Mouse (Mus musculus) yolk sac, embryonic 10.5 days (tissue): Measurements from ENCODE around the gene Enpp6.
A peak's percentile ranks its signal among the peaks of the same experiment; 100 is the strongest.
"Not testable (repeated sequence)": the region's sequence is repeated elsewhere in the genome, so short reads cannot be mapped to it uniquely, and the experiment has no call there.

ENCODE experiments used
- DNase-seq: peaks from one replicate; pipeline ENCODE4 v3.0.0-alpha.2; 2017; ENCODE audit warnings: low spot score

Gene Enpp6

DNA sequence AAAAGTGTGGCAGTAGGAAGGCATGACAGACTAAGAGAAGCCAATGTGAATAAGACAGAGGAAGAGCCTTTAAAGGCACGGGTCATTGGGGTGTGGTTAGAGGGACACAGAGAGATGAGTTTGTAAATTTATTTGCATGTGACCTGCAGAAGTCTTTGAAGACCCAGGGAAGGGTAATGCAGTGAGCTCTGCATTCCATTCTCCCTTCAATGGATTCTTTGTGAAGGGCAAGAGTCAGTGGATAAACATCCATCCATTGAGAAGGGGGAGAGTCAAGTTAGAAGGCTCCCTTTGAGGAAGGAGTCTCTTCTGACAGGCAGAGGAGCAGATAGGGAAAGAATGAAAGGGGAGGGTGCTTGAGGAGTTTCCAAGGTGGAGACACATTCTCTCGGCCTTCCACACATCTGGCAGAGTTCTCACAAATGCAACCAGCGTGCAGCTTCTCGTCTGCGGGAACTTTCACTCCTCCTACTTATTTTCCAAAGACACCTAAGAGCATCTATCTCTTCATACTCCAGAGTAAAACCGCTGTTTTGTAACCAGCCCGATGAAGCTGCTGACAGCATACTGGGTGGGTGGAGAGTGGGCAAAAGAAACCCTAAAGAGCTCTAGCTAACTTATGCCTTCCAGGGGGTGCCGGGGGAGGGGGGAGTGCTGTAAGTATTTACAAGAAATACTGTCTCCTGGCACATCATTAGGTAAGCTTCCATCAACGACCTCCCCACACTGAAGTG, 9.4 kb downstream of the Enpp6 start:
- no peak for DNase-seq

DNA sequence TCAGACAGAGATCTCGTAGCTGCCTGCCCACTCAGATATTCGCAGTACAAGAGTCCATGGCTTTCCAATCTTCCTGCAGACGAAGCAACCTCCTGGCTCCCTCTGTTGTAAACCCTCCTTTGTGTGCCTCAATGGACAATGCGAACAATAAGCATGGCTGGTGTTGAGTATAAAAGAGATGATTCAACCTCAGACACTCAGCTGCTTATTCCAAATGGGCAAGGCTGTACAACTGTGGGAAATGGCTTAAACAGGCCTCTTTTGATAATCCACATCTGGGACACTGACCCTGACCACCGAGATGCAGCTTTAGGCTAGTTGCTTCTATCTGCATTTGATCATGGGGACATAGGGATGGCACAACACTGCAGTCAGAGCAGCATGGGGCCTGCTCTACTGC, 19.0 kb downstream of the Enpp6 start:
- DNase-seq: no peak

DNA sequence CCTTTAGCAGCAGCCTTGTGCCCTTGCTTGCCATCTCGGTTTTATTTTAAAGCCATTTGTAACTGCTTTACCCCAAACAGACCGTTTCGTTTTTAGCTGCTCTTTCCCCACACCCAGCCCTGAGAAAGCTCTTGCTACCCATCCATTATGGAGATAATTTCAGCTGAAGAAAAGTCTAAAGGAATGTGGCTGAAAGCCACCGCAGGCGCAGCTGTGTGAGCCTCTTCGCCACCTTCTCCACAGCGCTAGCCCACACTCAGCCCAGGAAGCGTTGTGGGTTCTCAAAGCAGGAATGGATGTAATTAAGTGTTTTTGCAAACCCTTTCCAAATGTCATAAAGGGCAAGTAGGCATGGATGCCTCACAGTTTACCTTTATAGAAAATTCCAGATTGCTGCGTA, 20.1 kb downstream of the Enpp6 start:
- DNase-seq: no peak

DNA sequence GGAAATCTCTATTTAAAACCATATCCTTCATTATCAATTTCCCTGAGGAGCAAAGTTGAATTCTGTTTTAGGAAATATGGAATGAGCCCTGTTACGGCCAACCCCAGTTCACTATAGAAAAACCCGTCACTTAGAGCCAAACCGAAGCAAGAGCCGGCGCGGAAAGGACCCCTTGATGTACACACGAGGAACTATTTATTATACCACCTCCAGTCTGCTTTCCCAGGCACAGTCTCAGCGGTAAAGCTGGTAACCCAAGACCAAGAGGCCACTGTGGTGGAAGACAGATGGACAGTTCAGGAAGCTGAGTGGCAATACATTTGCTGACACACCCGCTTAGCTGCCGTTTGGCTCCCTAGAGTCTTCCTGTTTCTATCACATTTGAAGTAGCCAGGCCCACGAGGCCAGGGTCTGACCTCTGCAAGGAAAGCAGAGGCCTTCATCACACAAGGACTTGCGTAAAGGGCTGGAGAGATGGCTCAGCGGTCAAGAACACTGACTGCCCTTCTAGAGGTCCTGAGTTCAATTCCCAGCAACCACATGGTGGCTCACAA, 21.6 kb downstream of the Enpp6 start:
- DNase-seq: peak; percentile 5

DNA sequence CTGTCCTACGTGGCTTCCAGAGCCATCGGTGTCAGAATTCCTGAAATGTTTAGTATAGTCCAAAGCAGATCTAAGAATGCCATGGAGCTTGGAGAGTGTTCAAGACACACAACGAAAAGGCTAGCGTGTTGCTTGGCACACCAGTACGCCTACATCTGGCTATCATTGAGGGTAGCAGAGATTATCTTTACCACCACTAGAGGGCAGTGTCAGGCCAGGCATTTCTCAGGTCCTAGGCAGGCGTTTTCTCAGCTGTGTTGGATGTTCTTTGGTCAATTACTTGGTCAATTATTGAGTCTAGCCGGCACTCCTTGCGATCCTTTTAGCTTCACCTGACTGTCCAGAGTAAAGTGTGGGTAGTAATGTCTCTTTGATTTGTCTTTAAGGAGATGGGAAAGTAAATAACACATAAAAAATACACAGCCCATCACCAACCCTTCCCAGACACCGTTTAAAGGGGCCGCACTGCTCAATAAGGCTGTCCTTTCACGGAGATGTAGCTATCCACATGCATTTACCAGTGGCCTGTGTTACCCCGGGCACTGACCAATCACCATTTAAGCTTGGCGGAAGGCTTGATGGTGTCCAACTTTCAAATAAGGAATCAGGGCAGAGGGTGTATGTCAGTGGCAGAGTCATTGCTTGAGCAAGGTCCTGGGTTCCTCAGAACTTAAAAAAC, 29.7 kb downstream of the Enpp6 start:
- DNase-seq: peak; percentile 42

- no peak for DNase-seq
These were observed 34.5 kb downstream of the Enpp6 start for GRCm38 (mm10) chr8:47021135-47021555.

DNA sequence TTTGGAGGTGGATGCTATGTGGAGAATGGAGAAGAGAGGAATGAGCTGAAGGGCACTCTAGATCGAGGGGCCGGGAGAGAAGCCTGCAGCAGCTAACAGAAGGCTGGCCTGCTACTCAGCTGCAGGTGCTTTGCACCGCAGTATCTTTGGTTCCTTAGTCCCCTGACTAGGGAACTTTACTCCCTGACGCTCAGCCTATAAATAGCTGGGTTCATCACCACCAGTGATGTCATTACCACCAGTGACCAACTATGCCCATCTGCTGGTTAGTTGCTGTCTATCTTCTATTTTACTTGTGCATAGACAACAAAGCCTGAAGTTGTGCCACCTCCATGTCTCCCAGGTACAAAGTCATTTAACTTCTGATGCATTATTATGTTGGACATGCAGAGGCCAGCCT, 37.9 kb downstream of the Enpp6 start:
- DNase-seq: no peak

GRCm38 (mm10) chr8:47026841-47027490, 40.3 kb downstream of the Enpp6 start:
- DNase-seq: no peak

GRCm38 (mm10) chr8:47028474-47028873, 41.8 kb downstream of the Enpp6 start:
- DNase-seq: no peak

- DNase-seq: no peak
These were observed 43.6 kb downstream of the Enpp6 start for GRCm38 (mm10) chr8:47030321-47030720.

GRCm38 (mm10) chr8:47032081-47032480, 45.4 kb downstream of the Enpp6 start:
- no peak for DNase-seq

GRCm38 (mm10) chr8:47033976-47034375, 47.3 kb downstream of the Enpp6 start:
- DNase-seq: no peak

GRCm38 (mm10) chr8:47036501-47036900, 49.8 kb downstream of the Enpp6 start:
- DNase-seq: no peak

- DNase-seq: peak; percentile 12
These were observed 50.7 kb downstream of the Enpp6 start for GRCm38 (mm10) chr8:47037405-47037804.

GRCm38 (mm10) chr8:47040215-47040614, 53.5 kb downstream of the Enpp6 start:
- not testable (repeated sequence) for DNase-seq

DNA sequence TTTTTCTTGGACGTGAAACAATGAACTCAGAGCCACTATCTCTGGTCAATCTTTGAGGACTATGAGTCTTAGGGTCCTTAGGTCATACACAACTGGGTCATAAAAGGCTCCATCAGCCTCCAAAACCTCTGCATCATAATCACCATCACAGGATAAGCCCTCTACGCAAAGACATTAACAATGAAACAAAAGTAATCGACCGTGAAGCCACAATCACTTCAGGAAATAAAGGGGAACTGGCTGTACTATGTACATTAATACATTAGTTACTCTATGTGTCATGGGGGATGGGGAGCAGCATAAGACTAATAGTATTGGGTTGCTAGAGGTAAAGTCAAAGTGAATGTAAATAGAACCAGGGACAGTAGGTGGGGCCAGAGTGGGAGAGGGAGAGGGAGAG, 59.7 kb downstream of the Enpp6 start:
- no peak for DNase-seq

DNA sequence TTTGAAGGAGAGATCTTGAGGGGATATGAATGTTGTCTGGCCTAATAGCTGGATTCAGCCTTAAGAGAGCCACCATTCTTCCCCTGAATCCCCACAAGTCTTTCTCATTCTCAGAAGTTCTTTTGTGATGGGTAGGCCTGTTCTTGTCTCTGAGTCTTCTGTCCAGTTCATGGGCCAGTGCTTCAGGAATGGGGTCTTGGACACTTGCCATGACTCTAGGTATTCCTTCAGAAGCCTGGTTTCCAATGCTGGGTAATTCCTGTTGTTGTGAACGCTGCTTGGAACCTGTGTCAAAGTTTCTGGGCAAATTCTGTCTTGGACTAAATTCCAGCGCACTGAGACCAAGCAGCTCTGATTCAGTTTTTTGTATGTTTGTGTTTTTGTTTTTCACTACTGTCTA, 60.5 kb downstream of the Enpp6 start:
- no peak for DNase-seq

DNA sequence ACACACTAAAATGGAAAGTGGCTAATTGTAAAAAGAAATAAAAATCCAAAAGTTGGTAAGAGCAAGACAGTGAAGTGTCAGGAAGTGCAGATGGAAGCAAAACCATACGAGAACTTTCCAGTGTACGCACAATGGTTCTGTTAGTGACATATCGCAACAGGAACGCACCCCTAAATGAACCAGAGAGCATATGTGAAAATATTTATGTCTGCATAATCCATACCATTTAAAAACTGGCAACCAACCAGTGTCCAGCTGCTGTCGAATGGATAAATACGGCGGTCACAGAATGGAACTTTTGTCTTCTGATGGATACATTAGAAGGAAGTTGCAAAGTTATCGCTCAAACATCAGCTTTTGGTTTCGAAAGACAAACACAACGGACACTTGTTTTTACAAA, 61.9 kb downstream of the Enpp6 start:
- no peak for DNase-seq

- DNase-seq: peak; percentile 1
These were observed 66.0 kb downstream of the Enpp6 start for GRCm38 (mm10) chr8:47052643-47053042.

GRCm38 (mm10) chr8:47056086-47056485, 69.4 kb downstream of the Enpp6 start:
- DNase-seq: no peak

- no peak for DNase-seq
These were observed 71.8 kb downstream of the Enpp6 start for GRCm38 (mm10) chr8:47058526-47058925.

- no peak for DNase-seq
These were observed 72.3 kb downstream of the Enpp6 start for GRCm38 (mm10) chr8:47058971-47059370.
